Mouse (Mus musculus) bone marrow macrophage, adult 2 months (primary cell): Measurements from ENCODE around the gene Rps6ka5.

Experiments used
- CTCF ChIP-seq: IDR thresholded peaks from 2 replicates; pipeline ENCODE4 v1.5.1; 2012; ENCODE audit warnings: low read depth, mild to moderate bottlenecking, low read length, moderate library complexity
- POLR2A ChIP-seq: IDR thresholded peaks from 2 replicates; pipeline ENCODE4 v1.6.1; 2012; ENCODE audit warnings: mild to moderate bottlenecking, low read depth, low read length, borderline replicate concordance

GRCm38 (mm10) chr12:100529651-100530050 lies 197.1 kb downstream of the Rps6ka5 start:
- no peak for TF ChIP-seq CTCF
- no peak for TF ChIP-seq POLR2A
